Mouse (Mus musculus) splenic B cell, adult 2 months (primary cell): Measurements from ENCODE around the gene Zfp974.
A peak's percentile ranks its signal among the peaks of the same experiment; 100 is the strongest.
"Not testable (repeated sequence)": the region's sequence is repeated elsewhere in the genome, so short reads cannot be mapped to it uniquely, and the experiment has no call there.

Source experiments
- DNase-seq: peaks from one replicate; pipeline ENCODE4 v3.0.0-alpha.2; 2011; ENCODE audit warnings: low read depth, low spot score
- H3K27me3 ChIP-seq: 2 replicates; pipeline ENCODE4 v1.6.1; 2012; ENCODE audit warnings: mild to moderate bottlenecking, low read length, moderate library complexity, mixed read lengths; ENCODE audit not compliant: control insufficient read depth, poor library complexity, insufficient read depth, severe bottlenecking
- H3K36me3 ChIP-seq: 2 replicates; pipeline ENCODE4 v1.6.1; 2012; ENCODE audit warnings: mild to moderate bottlenecking, low read length, moderate library complexity, mixed read lengths; ENCODE audit not compliant: control insufficient read depth, poor library complexity, insufficient read depth, severe bottlenecking

The Zfp974 gene

GRCm38 (mm10) chr7:27928818-27929695, at the start of gene Zfp974:
TSS of gene Zfp974 (minus strand) at chr7:27929460.
- H3K36me3 ChIP-seq: no peaks in the 10 kb centered on the region
- DNase-seq: peak; percentile 76
- no peaks in the 10 kb centered on the region for H3K27me3 ChIP-seq

- H3K36me3 ChIP-seq, H3K27me3 ChIP-seq, DNase-seq: not testable (repeated sequence)
Observed at GRCm38 (mm10) chr7:27949451-27949850, 20.2 kb upstream of the Zfp974 start.

GRCm38 (mm10) chr7:27941869-27942268, 12.6 kb upstream of the Zfp974 start:
- H3K27me3 ChIP-seq, H3K36me3 ChIP-seq: not testable (repeated sequence)
- DNase-seq: peak; percentile 41

GRCm38 (mm10) chr7:27933800-27934158, 4.5 kb upstream of the Zfp974 start:
- not testable (repeated sequence) for H3K27me3 ChIP-seq, DNase-seq, H3K36me3 ChIP-seq

GRCm38 (mm10) chr7:27933050-27933799, 4.0 kb upstream of the Zfp974 start:
- no peaks in the 10 kb centered on the region for H3K36me3 ChIP-seq
- DNase-seq: peak; percentile 78

GRCm38 (mm10) chr7:27927041-27927440, 2.2 kb downstream of the Zfp974 start:
- DNase-seq, H3K36me3 ChIP-seq, H3K27me3 ChIP-seq: not testable (repeated sequence)

More at GRCm38 (mm10) chr7:27933050-27933799, 4.0 kb upstream of the Zfp974 start:
- H3K27me3 ChIP-seq: no peaks in the 10 kb centered on the region

- not testable (repeated sequence) for H3K27me3 ChIP-seq, DNase-seq, H3K36me3 ChIP-seq
Observed at GRCm38 (mm10) chr7:27910952-27911351, 18.3 kb downstream of the Zfp974 start.

- Histone ChIP-seq H3K36me3 (no peaks in the 10 kb centered on the region), H3K27me3 (no peaks in the 10 kb centered on the region)
- DNase-seq: no peak
Observed at GRCm38 (mm10) chr7:27905061-27905848, 24.0 kb downstream of the Zfp974 start.

GRCm38 (mm10) chr7:27900601-27901000, 28.7 kb downstream of the Zfp974 start:
- Histone ChIP-seq H3K27me3 (no peaks in the 10 kb centered on the region), H3K36me3 (no peaks in the 10 kb centered on the region)
- no peak for DNase-seq

- no peaks in the 10 kb centered on the region for H3K27me3 ChIP-seq
- no peaks in the 10 kb centered on the region; the same call in 1 of the 2 replicates for H3K36me3 ChIP-seq
- no peak for DNase-seq
Observed at GRCm38 (mm10) chr7:27881721-27882120, 47.5 kb downstream of the Zfp974 start.

- H3K36me3 ChIP-seq, H3K27me3 ChIP-seq, DNase-seq: not testable (repeated sequence)
Observed at GRCm38 (mm10) chr7:27862578-27862977, 66.7 kb downstream of the Zfp974 start.

GRCm38 (mm10) chr7:27860396-27861235, 68.6 kb downstream of the Zfp974 start:
- DNase-seq: peak; percentile 80
- H3K36me3 ChIP-seq: peaks cover 6% of the 10 kb centered on the region; the same call in 1 of the 2 replicates
- H3K27me3 ChIP-seq: no peaks in the 10 kb centered on the region

GRCm38 (mm10) chr7:27859301-27860251, 69.7 kb downstream of the Zfp974 start:
- Histone ChIP-seq H3K36me3 (peaks cover 4% of the 10 kb centered on the region; the same call in 1 of the 2 replicates), H3K27me3 (no peaks in the 10 kb centered on the region)
- no peak for DNase-seq
